Mouse (Mus musculus) naive thymus-derived CD4-positive, alpha-beta T cell, adult 2 months (primary cell): Measurements from ENCODE around the gene Rad17.

Experiments
- DNase-seq: peaks from one replicate; pipeline ENCODE4 v3.0.0-alpha.2; 2011; ENCODE audit warnings: low read depth

Rad17 gene

GRCm38 (mm10) chr13:100616181-100617087 lies 34.4 kb downstream of the Rad17 start, which contains the start of gene Marveld2:
Gene Marveld2 (minus strand): TSS chr13:100616971.
- peak; percentile 55 for DNase-seq

DNA sequence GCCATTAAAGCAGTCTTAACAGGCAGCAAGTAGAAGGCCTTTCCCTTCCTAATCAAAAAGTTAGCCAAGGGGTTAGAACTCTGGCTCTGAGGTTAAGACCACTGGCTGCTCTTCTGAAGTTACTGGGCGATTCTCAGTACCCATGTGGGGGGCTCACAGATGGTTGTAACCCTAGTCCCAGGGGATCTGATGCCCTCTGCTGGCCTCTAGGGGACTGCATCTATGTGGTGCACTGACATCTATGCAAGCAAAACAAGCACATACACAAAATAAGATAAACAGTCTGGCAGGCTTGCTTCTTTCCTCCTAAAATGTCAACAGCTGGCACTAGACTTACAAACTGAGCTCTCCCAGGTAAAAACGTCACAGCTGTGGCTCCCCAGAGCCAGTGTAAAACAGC lies 37.9 kb downstream of the Rad17 start:
- DNase-seq, result no peak

DNA sequence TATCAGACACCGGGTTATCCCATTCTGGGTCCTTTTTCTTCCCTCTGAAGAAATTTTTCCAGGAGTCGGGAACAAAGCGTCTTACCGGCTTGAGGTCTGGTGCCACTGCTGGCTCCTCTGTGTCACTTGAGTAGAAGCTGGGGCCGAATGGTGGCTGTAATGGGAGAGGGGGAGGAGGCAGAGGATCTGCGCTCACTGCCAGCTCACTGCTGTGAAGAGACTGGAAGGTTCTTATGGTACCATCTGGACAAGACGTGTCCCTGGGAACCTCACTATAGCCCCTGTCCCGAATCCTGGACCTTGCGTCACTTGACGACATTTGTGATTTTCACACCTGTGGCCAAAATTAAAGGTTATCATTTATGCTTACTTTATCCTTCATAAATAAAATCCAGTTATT lies 38.6 kb downstream of the Rad17 start:
- no peak for DNase-seq

DNA sequence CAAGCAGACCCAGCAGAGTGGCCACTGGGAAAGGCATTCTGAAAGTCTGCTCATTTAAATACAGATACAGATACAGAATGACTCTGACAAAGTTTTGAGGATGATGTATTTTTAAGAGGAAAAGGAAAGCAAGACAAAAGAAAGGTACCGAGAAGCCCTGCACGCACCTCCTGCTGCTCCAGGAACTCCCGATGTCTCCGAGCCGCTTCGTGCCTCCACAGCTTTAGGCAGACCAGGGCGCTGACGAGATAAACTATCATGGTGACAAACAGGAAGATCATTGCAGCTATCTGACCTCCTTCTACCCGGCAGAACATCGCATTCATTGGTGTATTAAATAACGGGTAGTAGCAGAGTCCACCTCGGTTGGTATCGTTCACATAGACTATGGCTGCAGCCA lies 39.6 kb downstream of the Rad17 start:
- no peak for DNase-seq

DNA sequence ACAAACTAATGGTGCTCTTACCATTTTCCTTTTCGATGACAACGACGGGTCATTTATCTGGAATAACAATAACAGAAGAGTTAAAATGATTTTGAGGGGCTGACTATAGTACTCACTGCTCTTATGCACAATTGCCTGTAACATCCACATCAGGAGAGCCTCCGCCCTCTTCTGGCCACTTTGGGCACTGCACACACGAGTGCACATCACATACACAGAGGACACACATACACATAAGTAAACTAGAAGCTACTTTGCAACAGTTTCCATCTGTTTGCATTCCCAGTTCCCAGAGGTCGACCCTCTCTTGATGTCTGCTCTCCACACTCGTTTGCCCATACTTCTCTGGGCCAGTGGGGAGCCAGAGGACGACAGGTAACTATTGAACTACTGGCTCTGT lies 43.1 kb downstream of the Rad17 start:
- DNase-seq, result no peak

DNA sequence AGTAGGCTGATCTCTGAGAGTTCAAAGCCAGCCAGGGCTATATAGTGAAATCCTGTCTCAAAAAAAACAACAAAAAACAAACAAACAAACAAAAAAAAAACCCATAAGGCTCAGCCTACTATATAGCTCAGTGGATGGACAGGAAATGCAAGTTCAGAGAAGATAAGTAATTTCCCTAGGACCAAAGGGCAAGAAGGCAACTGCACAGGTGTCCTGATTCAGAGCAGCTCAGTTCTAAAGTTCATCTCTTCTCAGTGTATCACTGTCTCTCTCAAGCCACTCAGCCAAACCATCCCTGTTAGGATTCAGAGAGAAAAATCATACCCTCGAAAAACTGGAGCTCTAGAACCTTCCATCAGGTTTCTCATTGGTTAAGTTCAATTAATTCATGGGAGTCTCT lies 45.0 kb downstream of the Rad17 start:
- no peak for DNase-seq

DNA sequence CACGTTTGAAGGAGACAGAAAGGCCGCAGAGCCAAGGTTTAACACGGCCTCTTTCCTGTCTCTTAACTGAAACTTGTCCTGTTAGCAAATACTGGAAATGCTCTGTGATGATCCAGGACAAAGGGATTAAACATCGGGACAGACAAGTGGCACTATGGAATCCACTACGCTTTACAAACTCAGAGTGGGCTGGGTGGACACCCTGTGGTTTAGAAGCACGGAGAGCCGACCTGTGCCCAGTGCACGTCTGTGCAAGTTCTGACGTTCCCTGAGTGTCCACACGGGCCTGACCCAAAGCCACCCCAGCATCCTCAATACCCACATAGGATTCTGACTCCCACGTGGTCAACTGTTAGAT lies 47.1 kb downstream of the Rad17 start:
- no peak for DNase-seq

DNA sequence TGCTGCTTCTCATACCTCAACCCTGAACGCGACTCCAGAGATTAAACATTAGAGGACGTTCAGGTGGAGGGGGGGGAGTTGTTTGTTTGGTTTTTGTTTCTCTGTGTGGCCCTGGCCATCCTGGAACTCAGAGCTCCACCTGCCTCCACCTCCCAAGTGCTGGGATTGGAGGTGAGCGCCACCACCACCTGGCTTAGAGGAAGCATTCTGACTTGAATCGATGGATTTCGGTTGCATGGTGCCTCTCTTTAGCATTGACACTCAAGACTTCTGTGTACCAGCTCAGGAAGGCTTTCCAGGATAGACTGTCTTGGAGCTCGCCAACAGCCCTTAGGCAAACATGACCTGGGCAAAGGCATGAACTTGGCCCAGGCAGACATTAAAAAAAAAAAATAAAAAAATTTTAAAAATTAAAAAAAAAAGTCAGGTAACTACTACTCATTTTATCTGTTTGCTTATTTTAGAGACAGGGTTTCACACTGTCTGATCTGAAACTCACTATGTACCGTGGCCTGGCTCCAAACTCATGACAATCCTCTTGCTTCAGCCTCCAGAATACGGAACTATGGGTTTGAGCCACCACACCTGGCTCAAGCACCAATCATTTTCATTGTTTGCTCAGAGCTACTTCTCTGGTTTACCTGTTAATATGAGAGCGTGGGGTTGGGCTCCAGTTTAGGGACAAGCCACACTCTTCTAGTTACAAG lies 47.7 kb downstream of the Rad17 start:
- no peak for DNase-seq

DNA sequence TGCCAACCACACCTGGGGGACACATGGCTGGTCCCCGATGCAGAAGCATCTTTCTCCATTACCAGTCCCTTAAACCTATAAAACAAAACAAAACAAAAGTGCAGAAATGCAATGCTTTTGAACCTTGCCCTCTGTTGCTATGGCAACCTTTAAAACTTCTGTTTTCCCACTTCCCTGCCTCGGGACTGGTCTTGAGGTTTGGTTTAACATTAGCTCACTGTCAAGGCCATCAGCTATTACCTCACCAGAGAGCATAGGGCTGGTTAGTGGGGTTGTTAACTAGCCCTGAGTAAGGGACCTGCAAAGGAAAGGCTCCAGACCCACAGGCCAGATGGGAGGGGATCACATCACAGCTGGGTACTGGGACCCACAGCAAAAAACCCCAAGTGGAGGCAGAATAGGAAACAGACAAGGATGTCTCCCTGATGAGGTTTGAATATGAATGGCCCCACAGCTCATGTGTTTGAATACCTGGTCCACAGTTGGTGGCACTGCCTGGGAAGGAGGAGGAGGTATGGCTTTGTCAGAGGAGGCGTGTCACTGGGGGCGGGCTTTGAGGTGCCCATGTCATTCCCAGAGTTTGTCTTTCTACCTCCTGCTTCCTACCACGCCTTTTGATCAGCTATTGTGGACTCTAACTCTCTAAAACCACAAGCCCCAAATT lies 48.5 kb downstream of the Rad17 start:
- DNase-seq, result no peak

GRCm38 (mm10) chr13:100601034-100601433 lies 49.8 kb downstream of the Rad17 start:
- DNase-seq, result no peak

DNA sequence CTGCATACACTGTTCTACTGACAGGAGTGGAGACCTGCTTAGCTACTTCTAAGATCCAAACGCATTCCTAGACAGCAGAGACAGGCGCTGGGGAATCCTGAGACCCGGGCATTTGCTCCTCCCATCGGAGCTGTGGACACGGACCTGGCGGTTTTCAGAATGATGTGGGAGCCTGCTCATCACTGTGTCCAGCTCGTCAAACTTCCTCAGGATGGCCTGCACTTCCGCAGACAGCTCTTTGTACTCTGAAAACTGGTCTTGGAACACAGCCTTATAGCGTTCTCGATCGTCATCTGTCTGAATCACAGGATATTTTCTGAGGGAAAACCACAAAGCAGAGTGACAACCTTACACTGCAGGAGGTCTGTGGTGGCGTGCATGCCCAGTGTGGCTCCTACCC lies 50.5 kb downstream of the Rad17 start:
- no peak for DNase-seq

DNA sequence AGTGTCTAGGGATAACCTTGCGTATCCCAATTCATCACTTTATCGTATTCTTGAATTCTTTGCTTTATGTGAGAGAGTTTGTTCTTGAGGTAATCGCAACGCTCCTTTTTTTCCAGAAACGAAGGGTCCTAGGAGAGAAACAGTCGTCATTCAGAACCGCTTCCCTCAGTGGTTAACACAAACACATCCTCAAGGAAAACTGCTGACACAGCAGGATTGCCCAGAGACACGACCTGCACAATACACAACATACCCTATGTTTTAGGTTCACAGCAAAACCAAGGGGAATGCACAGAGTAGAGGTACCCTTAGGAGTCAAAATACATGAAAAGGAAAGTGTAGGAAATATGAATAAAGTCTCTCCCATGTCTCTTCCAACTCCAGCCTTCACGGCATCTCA lies 53.6 kb downstream of the Rad17 start:
- DNase-seq, result no peak

DNA sequence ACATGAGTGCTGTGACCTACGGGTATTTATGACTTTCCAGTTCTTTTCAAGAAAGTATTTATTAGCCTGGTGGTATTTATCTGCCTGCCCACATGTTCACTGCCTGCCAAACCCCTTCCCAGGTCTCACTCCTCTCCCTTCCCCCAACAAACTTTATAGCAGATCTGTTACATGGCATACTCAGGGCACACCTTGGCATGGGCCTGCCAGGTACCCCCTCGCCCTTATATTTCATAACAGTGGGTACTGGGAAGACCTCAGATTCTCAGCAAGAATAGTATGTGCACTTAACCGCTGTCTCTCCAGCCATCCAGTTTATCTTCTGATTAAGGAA lies 55.3 kb downstream of the Rad17 start:
- DNase-seq, result no peak

DNA sequence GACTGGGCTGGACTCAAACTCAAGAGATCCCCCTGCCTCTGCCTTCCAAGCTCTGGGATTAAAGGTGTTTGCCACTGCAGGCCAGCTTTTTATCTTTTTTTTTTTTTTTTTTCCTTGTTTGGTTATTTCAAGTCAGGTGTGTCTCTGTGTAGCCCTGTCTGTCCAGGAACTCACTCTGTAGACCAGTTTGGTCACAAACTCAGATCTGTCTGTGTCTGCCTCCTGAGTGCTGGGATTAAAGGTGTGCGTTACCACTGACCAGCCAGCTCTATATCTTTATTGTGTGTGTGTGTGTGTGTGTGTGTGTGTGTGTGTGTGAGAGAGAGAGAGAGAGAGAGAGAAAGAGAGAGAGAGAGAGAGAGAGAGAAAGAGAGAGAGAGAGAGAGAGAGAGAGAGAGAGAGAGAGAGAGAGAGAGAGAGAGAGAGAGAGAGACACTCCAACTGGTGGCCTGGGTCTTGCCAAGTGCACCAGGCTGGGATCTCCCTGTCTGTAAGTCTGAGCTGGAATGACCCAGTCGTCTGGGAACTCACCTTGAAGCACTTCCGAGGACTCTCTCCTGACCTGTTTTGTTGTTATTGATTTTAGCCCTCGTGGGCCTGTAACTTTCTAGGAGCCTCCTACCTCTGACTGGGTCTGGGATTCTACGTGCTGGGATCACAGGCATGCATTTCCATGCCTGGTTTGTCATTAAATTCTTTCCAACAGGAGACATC lies 55.9 kb downstream of the Rad17 start:
- no peak for DNase-seq

GRCm38 (mm10) chr13:100594041-100594792 lies 56.6 kb downstream of the Rad17 start:
- peak; percentile 85 for DNase-seq

- DNase-seq, result peak; percentile 53
Observed at GRCm38 (mm10) chr13:100588646-100589045, 62.2 kb downstream of the Rad17 start.

GRCm38 (mm10) chr13:100582144-100582543 lies 68.7 kb downstream of the Rad17 start:
- no peak for DNase-seq

DNA sequence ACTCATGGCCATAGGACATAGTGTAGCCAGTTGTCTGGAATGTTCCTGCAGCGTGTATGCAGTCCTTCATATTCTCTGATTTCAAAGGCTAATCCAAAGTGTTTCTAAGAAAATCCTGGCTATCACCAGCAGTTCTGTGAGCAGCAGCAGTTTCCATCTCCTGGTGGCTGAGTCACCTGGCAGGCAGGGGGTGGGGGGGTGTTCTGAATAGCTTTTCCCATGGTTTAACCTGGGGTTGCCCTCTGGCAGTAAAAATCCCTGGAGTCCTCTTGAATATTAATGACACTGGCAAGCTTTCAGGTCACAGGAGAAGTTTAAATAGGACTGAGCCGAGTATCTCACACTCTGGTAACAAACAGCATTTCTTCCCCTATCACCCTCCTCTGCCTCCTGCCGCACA lies 69.2 kb downstream of the Rad17 start:
- no peak for DNase-seq

DNA sequence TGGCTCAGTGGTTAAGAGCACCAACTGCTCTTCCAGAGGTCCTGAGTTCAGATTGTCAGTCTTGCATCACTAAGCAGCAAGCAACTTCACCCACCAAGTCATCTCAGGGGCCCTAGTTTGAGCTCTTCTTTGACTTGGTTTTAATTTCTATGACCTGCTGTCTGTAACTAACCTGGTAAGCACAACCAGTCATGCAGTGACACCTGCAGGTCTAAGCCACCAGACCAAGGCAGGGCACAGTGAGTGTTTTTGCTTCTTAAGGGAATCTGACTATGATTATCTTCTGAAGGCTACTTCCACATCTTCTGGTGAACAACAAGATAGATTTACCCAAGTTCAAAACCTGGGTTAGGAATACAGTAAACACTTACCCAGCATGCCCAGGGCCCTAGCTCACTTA lies 70.9 kb downstream of the Rad17 start:
- no peak for DNase-seq

- DNase-seq, result no peak
Observed at GRCm38 (mm10) chr13:100579220-100579619, 71.6 kb downstream of the Rad17 start.

DNA sequence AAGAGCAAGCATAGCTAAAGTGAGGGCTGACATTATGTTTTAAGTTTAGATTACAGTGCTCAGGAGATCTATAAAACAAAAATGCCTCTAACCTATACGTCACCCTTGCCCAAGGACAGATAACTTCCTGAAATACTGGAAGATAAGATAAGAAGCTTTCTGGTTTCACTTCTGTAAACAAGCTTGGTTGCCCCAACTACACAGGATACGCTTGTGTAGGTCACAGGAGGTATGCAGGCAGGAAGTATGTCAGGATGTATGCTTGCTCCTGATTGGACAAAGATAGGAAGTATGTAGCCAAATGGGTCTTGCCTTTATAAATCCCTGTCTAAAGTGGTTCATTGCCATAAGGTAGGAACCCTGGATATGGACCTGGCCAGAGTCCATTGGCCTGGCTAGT lies 74.9 kb downstream of the Rad17 start:
- DNase-seq, result peak; percentile 51

GRCm38 (mm10) chr13:100570713-100571112 lies 80.1 kb downstream of the Rad17 start:
- no peak for DNase-seq
